Mouse (Mus musculus) liver, embryonic 11.5 days (tissue): ENCODE results near the gene Fam90a1a. TPM values are rescaled to one million over a fixed set of nuclear protein-coding genes. Genes with fewer than 3 reads are reported as not detected.
"Not testable (repeated sequence)": the region's sequence is repeated elsewhere in the genome, so short reads cannot be mapped to it uniquely, and the experiment has no call there.

Experiments
- ATAC-seq: fragments of 200-750 bp; cut with Nextera tagmentation; replicated peaks from 2 replicates; pipeline ENCODE4 v1.8.0; 2017; ENCODE audit warnings: moderate number of reproducible peaks, mild to moderate bottlenecking, moderate TSS enrichment, moderate library complexity; ENCODE audit not compliant: low FRiP score
- DNase-seq: peaks from one replicate; pipeline ENCODE4 v3.0.0-alpha.2; 2017; ENCODE audit warnings: low spot score
- H3K27ac ChIP-seq: fragments of 300-500 bp; sonication (generic); 2 replicates; pipeline ENCODE4 v1.5.1; 2014; ENCODE audit warnings: mild to moderate bottlenecking, low read depth, low read length, control low read depth
- H3K27me3 ChIP-seq: fragments of 300-500 bp; sonication (generic); replicated peaks from 2 replicates; pipeline ENCODE4 v1.6.1; 2014; ENCODE audit warnings: low read length, mixed read lengths; ENCODE audit not compliant: control insufficient read depth, insufficient read depth
- H3K36me3 ChIP-seq: fragments of 300-500 bp; sonication (generic); 2 replicates; pipeline ENCODE4 v1.6.1; 2014; ENCODE audit warnings: mild to moderate bottlenecking, low read length, moderate library complexity, mixed read lengths; ENCODE audit not compliant: control insufficient read depth, insufficient read depth
- H3K4me1 ChIP-seq: fragments of 300-500 bp; sonication (generic); replicated peaks from 2 replicates; pipeline ENCODE4 v1.6.1; 2014; ENCODE audit warnings: low read length, mixed read lengths; ENCODE audit not compliant: control insufficient read depth, insufficient read depth
- H3K4me2 ChIP-seq: fragments of 300-500 bp; sonication (generic); 2 replicates; pipeline ENCODE4 v1.6.1; 2014; ENCODE audit warnings: mild to moderate bottlenecking, control low read depth, moderate library complexity
- H3K4me3 ChIP-seq: fragments of 300-500 bp; sonication (generic); 2 replicates; pipeline ENCODE4 v1.5.1; 2014; ENCODE audit warnings: low read depth, low read length, control low read depth
- H3K9ac ChIP-seq: fragments of 300-500 bp; sonication (generic); 2 replicates; pipeline ENCODE4 v1.6.1; 2014; ENCODE audit warnings: low read depth, low read length, control low read depth
- H3K9me3 ChIP-seq: fragments of 300-500 bp; sonication (generic); 2 replicates; pipeline ENCODE4 v1.6.1; 2016; ENCODE audit warnings: low read length, inconsistent platforms, mixed read lengths; ENCODE audit not compliant: control insufficient read depth
- WGBS: fragments of 180-500 bp; shearing (Covaris S2); extraction: QIAGEN DNeasy Blood & Tissue Kit; methylation state at CpG from one replicate; pipeline ENCODE4 v1.1.7; 2014; 5-methylcytosine and 5-hydroxymethylcytosine counted together
- polyA plus RNA-seq: library from polyadenylated mRNA; unstranded; fragments of >200 nt; fragmentation: Nextera tagmentation; extraction: Ambion mirVana; gene quantifications from 2 replicates; pipeline ENCODE4 v1.2.1, GENCODE M21; 2014

The Fam90a1a gene
- polyA plus RNA-seq = not detected in 2 replicates

GRCm38 (mm10) chr8:21958414-21958813 is at the start of gene Fam90a1a:
TSS of gene Fam90a1a (plus strand) at chr8:21958714.
- DNase-seq (no peak), ATAC-seq (no peak)
- no peaks in the 10 kb centered on the region for H3K27me3 ChIP-seq
- 79% methylated on average over 2 of the region's 2 CpGs for WGBS
- H3K9me3 ChIP-seq = no peaks in the 10 kb centered on the region
- no peak within 1 kb of the TSS for H3K4me3 ChIP-seq
- no peaks in the 10 kb centered on the region for H3K36me3 ChIP-seq
- no peak within 1 kb of the TSS for H3K27ac ChIP-seq
- no peaks in the 10 kb centered on the region for H3K4me1 ChIP-seq
- H3K4me2 ChIP-seq = no peak within 1 kb of the TSS
- no peak within 1 kb of the TSS for H3K9ac ChIP-seq

- DNase-seq = no peak
- H3K9ac ChIP-seq = no peak overlapping the region
- no peaks in the 10 kb centered on the region for H3K27me3 ChIP-seq
- 28% methylated on average over 1 of the region's 1 CpGs for WGBS
- H3K4me2 ChIP-seq = no peak overlapping the region
- H3K9me3 ChIP-seq = no peaks in the 10 kb centered on the region
- H3K4me3 ChIP-seq = no peak overlapping the region
- no peak overlapping the region for H3K27ac ChIP-seq
- H3K36me3 ChIP-seq = no peaks in the 10 kb centered on the region
- no peaks in the 10 kb centered on the region for H3K4me1 ChIP-seq
- no peak for ATAC-seq
Measured at GRCm38 (mm10) chr8:21911931-21912330, 46.6 kb upstream of the Fam90a1a start.

- Histone ChIP-seq H3K4me2 (no peak overlapping the region), H3K27me3 (no peaks in the 10 kb centered on the region), H3K4me3 (no peak overlapping the region), H3K27ac (no peak overlapping the region), H3K36me3 (no peaks in the 10 kb centered on the region), H3K9me3 (no peaks in the 10 kb centered on the region), H3K4me1 (no peaks in the 10 kb centered on the region), H3K9ac (no peak overlapping the region)
- DNase-seq (no peak), ATAC-seq (no peak)
- 22% methylated on average over 2 of the region's 2 CpGs for WGBS
Measured at GRCm38 (mm10) chr8:21912554-21912953, 46.0 kb upstream of the Fam90a1a start.

GRCm38 (mm10) chr8:21915625-21916024 is 42.9 kb upstream of the Fam90a1a start:
- H3K27ac ChIP-seq = no peak overlapping the region
- H3K9me3 ChIP-seq = no peaks in the 10 kb centered on the region
- H3K27me3 ChIP-seq = no peaks in the 10 kb centered on the region
- WGBS = 78% methylated on average over 3 of the region's 3 CpGs
- no peak overlapping the region for H3K4me3 ChIP-seq
- no peak for DNase-seq
- no peak overlapping the region for H3K9ac ChIP-seq
- H3K36me3 ChIP-seq = no peaks in the 10 kb centered on the region
- H3K4me2 ChIP-seq = no peak overlapping the region
- H3K4me1 ChIP-seq = no peaks in the 10 kb centered on the region
- ATAC-seq = no peak

GRCm38 (mm10) chr8:21930754-21931153 is 27.8 kb upstream of the Fam90a1a start:
- not testable (repeated sequence) for H3K4me2 ChIP-seq, H3K4me3 ChIP-seq, H3K36me3 ChIP-seq, H3K9ac ChIP-seq, ATAC-seq, H3K27ac ChIP-seq, H3K4me1 ChIP-seq, H3K27me3 ChIP-seq, DNase-seq, H3K9me3 ChIP-seq
- WGBS = 80% methylated on average over 3 of the region's 3 CpGs

GRCm38 (mm10) chr8:21932610-21933009 is 25.9 kb upstream of the Fam90a1a start, which contains the start of gene Defb15:
TSS of gene Defb15 (minus strand) at chr8:21932710.
- no peaks in the 10 kb centered on the region for H3K36me3 ChIP-seq
- H3K4me1 ChIP-seq = no peaks in the 10 kb centered on the region
- no peak for DNase-seq
- no peak for ATAC-seq
- H3K27me3 ChIP-seq = no peaks in the 10 kb centered on the region
- H3K27ac ChIP-seq = no peak within 1 kb of the TSS
- WGBS = 87% methylated on average over 6 of the region's 6 CpGs
- no peak within 1 kb of the TSS for H3K4me2 ChIP-seq
- no peak within 1 kb of the TSS for H3K4me3 ChIP-seq
- H3K9me3 ChIP-seq = no peaks in the 10 kb centered on the region
- H3K9ac ChIP-seq = no peak within 1 kb of the TSS

- not testable (repeated sequence) for H3K9ac ChIP-seq, ATAC-seq, H3K27ac ChIP-seq, H3K4me2 ChIP-seq, H3K9me3 ChIP-seq, H3K4me3 ChIP-seq, DNase-seq, H3K27me3 ChIP-seq, H3K4me1 ChIP-seq, H3K36me3 ChIP-seq
- 77% methylated on average over 4 of the region's 4 CpGs for WGBS
Measured at GRCm38 (mm10) chr8:21938052-21938451, 20.5 kb upstream of the Fam90a1a start, which contains the start of gene Defb35. TSS of gene Defb35 (plus strand) at chr8:21938352.

GRCm38 (mm10) chr8:21946462-21946861 is 12.1 kb upstream of the Fam90a1a start, which contains the start of gene Defb13:
TSS of gene Defb13 (plus strand) at chr8:21946762.
- no peak for ATAC-seq
- H3K36me3 ChIP-seq = no peaks in the 10 kb centered on the region
- no peak for DNase-seq
- WGBS = 85% methylated on average over 6 of the region's 6 CpGs
- H3K4me1 ChIP-seq = no peaks in the 10 kb centered on the region
- no peak within 1 kb of the TSS for H3K9ac ChIP-seq
- no peak within 1 kb of the TSS for H3K27ac ChIP-seq
- no peaks in the 10 kb centered on the region for H3K27me3 ChIP-seq
- H3K4me3 ChIP-seq = no peak within 1 kb of the TSS
- no peak within 1 kb of the TSS for H3K4me2 ChIP-seq
- H3K9me3 ChIP-seq = no peaks in the 10 kb centered on the region

- no peak overlapping the region for H3K9ac ChIP-seq
- DNase-seq (no peak), ATAC-seq (no peak)
- no peaks in the 10 kb centered on the region for H3K36me3 ChIP-seq
- H3K27me3 ChIP-seq = no peaks in the 10 kb centered on the region
- no peaks in the 10 kb centered on the region for H3K4me1 ChIP-seq
- 77% methylated on average over 9 of the region's 9 CpGs for WGBS
- no peaks in the 10 kb centered on the region for H3K9me3 ChIP-seq
- no peak overlapping the region for H3K27ac ChIP-seq
- no peak overlapping the region for H3K4me2 ChIP-seq
- no peak overlapping the region for H3K4me3 ChIP-seq
Measured at GRCm38 (mm10) chr8:21947311-21948017, 11.1 kb upstream of the Fam90a1a start.
